Mouse (Mus musculus): ENCODE measurements around the gene Pnp2. TPM values are rescaled to one million over a fixed set of nuclear protein-coding genes. Genes with fewer than 3 reads are reported as not detected.
"Not testable (repeated sequence)": the region's sequence is repeated elsewhere in the genome, so short reads cannot be mapped to it uniquely, and the experiment has no call there.

The Pnp2 gene
- total RNA-seq, 2 experiments from 2014 or later, result 0.47 TPM; not detected in 1

DNA sequence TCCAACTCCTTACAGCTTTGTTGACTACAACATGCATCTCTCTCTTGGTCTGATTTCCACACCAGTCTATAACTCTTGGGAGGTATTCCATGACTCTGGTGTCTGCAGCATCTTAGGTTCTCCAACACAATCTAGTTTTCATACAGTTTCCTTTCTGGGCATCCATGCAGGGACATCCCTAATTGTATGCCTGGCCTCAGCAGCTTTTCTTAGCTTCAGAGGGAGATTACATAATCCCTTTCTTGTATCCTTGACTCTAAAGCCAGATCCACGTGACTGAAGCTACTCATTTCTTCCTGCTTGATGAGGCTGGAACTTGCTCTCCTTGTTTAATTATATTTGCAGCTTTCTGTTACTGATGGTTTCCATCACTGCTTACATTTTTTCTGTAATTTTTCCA, 19.1 kb upstream of the Pnp2 start:
- intact Hi-C loops (cut with DNase I), result no loop called here
- no peak for DNase-seq

DNA sequence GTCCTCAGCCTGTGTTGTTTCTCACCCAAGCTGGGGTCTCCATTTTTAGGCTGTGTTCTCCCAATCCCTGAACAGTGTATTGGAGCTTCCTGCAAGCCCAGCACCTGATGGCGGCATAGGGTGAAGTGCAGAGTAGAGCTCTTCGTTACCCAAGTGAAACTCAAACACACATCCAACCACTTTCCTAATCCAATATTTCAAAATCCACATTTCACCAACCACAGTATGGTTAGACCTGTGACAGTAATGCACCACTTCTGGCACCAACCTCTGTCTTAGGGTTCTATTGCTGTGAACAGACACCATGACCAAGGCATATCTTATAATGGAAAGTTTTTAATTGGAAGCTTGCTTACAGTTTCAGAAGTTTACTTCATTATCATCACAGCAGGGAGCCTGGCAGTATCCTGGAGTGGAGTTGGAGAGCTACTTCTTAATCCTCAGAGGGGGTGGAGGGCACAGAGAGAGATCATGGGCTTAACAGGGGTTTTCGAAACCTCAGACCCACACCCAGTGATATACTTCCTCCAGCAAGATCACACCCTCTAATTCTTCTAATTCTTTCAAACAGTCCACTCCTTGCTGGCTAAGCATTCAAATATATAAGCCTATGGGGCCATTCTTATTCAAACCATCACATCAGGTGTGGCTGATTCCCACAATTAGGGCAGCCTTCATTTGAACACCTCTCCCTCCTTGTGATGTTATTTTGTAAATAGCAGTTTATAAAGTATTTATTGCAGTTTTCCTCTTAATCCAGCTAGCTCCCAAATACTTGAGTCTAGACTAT, 17.5 kb upstream of the Pnp2 start:
- intact Hi-C loops (cut with DNase I), result no loop called here
- DNase-seq, result no peak
- no peak for TF ChIP-seq CTCF (IDR thresholded peaks at IDR 0.05)
- H3K27ac ChIP-seq, result no peak overlapping the region
- H3K4me3 ChIP-seq, result no peak overlapping the region

More for the DNA sequence above, 19.1 kb upstream of the Pnp2 start:
- no peak for TF ChIP-seq CTCF (IDR thresholded peaks at IDR 0.05)
- H3K27ac ChIP-seq, result no peak overlapping the region
- no peak overlapping the region for H3K4me3 ChIP-seq

DNA sequence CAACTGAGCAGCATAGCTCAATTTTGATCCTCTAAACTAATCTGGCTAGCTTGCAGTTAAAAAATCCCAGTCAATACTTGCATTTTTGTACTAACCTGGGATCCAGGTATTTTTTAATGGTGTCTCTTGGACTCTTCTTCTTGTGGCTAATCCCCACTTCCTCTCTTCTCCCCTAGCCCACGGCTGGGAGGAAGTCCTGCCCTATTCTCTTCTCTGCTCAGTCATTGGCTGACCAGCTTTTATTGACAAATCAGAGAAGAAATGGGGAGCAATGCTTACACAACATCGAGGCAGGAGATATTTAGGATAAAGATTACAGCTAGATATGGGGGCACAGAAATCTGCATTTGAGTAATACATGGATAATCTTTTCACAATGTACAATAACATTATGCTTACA, 16.9 kb upstream of the Pnp2 start:
- Histone ChIP-seq H3K4me3 (no peak overlapping the region), H3K27ac (no peak overlapping the region)
- TF ChIP-seq CTCF (IDR thresholded peaks at IDR 0.05), result no peak
- DNase-seq, result no peak
- intact Hi-C loops (cut with DNase I), result no loop called here

DNA sequence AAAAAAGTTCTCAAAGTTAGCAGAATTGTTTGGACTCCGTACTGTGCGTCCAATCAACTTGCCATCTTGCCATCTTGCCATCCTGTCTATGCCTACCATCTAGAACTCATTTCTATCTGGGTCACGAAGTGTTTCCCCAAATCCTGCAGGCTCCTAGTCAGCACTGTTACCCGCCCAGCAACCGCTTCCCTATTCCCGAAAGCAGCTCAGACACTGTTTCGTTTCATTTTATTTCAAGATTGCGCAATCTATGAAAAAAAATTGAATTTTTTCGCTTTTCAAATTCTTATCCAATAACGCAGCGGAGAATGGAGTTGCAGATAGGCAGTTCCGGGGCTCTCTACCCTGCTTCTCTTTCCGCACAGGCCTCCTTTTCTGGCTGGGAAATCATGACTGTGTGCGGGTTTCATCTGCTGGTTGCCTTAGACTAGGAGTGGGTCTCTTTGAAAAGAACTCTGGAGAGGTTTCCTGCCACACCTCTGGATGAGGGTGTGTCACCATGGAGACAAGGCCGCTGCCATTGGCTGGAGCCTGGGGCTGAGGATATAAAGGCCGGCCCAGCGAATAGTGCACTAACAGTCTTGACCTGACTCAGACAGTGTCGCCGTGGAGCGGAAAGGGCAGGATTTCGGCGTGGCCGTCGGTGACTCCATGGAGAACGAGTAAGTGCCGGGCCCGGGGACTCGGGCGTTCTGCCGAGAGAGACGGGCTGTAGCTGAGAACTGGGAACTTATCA, 11.7 kb upstream of the Pnp2 start, which contains the start of gene Gm49342:
Gene Gm49342 (plus strand): TSS at position 586 of the 736 bp plus-strand sequence.
- intact Hi-C loops (cut with DNase I), result loop anchor here (2.0 kb wide), 1 partner anchor 119 kb away; no protein-coding TSS in a partner anchor
- H3K4me3 ChIP-seq, result peak within 1 kb of the TSS; percentile 77

DNA sequence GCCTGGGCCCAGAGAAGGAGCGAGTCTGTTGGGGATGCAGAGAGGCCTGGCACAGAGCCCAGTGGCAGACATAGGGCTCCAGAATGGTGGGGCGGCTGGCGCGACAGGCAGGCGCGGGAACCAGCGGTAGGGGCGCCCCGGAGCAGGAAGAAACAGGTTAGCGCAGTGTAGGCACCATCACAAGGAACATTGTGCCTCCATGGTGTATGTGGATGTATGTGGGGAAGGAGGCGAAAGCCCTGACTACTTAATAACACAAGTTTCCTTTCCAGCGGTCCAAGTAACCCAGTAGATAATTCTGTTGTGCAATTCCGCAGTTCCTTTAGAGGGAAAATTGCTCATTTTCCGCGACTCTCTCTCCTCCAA, 11.1 kb upstream of the Pnp2 start:
- Histone ChIP-seq H3K4me3 (peak overlapping the region; percentile 77), H3K27ac (peak overlapping the region; percentile 89)
- TF ChIP-seq CTCF (IDR thresholded peaks at IDR 0.05), result peak; percentile 48; the same call in 1 of the 2 replicates
- not testable (repeated sequence) for DNase-seq
- intact Hi-C loops (cut with DNase I), result loop anchor here (2.0 kb wide), 1 partner anchor 118 kb away; no protein-coding TSS in a partner anchor

More for the DNA sequence above, 11.7 kb upstream of the Pnp2 start, which contains the start of gene Gm49342:
- peak; percentile 95 for DNase-seq
- peak within 1 kb of the TSS; percentile 89 for H3K27ac ChIP-seq
- no peak for TF ChIP-seq CTCF (IDR thresholded peaks at IDR 0.05)

DNA sequence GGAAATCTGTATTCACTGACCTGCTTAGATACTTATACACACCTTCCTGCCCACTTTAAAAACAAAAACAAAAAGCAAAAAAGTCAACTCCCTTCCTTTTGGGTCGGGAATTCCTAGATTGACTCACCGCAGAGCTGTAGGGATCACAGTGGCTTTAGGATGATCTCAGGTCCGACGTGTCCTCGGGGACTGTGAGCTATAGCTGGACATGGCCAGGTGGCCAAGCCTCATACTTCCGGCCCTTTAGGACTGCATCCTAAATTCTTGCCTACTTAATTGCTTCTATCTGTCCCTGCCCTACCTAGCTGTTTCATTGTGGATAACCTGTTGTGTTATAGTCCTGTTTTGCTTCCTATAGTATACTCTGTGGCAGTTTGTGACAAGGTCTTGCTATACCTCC, 10.7 kb upstream of the Pnp2 start:
- peak overlapping the region; percentile 77 for H3K4me3 ChIP-seq
- intact Hi-C loops (cut with DNase I), result loop anchor here (2.0 kb wide), 1 partner anchor 118 kb away; no protein-coding TSS in a partner anchor

DNA sequence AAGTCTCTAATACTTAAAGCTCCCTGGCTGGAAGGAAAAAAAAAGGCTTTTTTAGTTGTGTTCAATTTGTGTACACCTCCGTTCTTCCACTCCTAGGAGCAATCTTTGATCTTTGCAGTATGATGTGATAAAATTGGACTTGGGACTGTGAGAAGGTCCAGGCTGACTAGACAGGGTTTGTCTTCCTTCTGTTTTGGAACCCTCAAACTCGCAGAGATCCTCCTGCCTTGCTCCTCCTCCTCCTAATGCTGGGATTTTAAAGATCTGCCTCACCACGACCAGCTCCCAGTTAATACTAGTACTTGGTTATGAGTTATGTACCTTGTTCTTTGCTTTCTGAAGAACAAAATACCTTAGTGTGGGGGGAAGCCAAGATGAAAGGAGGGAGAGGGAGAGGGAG, 10.3 kb upstream of the Pnp2 start:
- peak overlapping the region; percentile 89 for H3K27ac ChIP-seq
- intact Hi-C loops (cut with DNase I), result loop anchor here (2.0 kb wide), 1 partner anchor 117 kb away; no protein-coding TSS in a partner anchor
- DNase-seq, result not testable (repeated sequence)
- peak overlapping the region; percentile 77 for H3K4me3 ChIP-seq

More for the DNA sequence above, 10.7 kb upstream of the Pnp2 start:
- H3K27ac ChIP-seq, result peak overlapping the region; percentile 89
- not testable (repeated sequence) for DNase-seq

DNA sequence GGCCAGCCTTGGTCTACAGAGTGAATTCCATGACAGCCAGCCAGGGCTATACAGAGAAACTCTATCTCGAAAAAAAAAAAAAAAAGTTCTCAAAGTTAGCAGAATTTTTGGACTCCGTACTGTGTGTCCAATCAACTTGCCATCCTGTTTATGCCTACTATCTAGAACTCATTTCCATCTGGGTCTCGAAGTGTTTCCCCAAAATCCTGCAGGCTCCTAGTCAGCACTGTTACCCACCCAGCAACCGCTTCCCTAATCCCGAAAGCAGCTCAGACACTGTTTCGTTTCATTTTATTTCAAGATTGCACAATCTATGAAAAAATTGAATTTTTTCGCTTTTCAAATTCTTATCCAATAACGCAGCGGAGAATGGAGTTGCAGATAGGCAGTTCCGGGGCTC, 305 bp upstream of the Pnp2 start:
- DNase-seq, result no peak
- intact Hi-C loops (cut with DNase I), result no loop called here
- no peak for TF ChIP-seq CTCF (IDR thresholded peaks at IDR 0.05)
- H3K4me3 ChIP-seq, result peak overlapping the region; percentile 66
- H3K27ac ChIP-seq, result peak overlapping the region; percentile 73; the same call in 1 of the 2 replicates

DNA sequence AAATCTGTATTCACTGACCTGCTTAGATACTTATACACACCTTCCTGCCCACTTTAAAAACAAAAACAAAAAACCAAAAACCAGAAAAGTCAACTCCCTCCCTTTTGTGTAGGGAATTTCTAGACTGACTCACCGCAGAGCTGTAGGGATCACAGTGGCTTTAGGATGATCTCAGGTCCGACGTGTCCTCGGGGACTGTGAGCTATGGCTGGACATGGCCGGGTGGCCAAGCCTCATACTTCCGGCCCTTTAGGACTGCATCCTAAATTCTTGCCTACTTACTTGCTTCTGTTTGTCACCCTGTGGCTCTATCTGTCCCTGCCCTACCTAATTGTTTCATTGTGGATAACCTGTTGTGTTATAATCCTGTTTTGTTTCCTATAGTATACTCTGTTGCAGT, 932 bp downstream of the Pnp2 start:
- intact Hi-C loops (cut with DNase I); DNase-seq: not testable (repeated sequence)
- peak overlapping the region; percentile 73 for H3K27ac ChIP-seq
- H3K4me3 ChIP-seq, result peak overlapping the region; percentile 66

DNA sequence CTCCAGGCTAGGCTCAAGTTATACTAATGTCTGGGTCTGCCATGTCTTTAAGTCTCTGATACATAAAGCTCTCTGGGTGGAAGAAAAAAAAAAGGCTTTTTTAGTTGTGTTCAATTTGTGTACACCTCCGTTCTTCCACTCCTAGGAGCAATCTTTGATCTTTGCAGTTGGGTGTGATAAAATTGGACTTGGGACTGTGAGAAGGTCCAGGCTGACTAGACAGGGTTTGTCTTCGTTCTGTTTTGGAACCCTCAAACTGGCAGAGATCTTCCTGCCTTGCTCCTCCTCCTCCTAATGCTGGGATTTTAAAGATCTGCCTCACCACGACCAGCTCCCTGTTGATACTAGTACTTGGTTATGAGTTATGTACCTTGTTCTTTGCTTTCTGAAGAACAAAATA, 1.4 kb downstream of the Pnp2 start:
- DNase-seq; H3K27ac ChIP-seq; H3K4me3 ChIP-seq; intact Hi-C loops (cut with DNase I): not testable (repeated sequence)

DNA sequence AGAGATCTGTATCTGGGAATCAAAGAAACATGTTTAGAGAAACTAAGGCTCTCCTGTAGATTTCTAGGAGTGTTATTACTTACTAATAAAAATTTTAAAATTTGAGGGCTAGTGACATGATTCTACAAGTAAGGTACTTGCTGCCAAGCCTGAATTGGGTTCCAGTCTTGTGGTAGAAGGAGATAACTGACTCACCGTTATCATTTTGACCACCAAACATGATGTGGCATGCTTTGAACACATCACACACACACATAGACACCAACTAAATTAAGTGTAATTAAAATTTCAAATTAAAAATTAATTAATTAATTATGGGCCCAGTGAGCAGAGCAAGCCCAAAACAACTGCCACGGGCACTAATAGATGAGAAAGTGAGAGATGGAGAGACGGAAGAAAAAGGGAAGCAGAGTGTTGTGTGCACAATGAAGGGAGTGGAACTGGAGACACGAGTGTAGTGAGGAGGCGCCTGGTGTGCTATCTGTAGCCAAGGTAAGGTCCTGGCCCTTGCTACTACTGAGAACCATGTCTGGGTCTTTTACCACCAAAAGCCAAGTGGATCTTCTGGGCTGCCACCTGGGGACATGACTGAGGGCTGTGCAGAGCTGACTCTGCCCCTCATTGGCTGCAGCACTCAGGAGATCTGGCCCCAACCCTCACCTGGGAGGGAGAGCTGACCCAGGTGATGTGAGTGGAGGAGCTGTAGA, 2.6 kb downstream of the Pnp2 start:
- DNase-seq; H3K27ac ChIP-seq; H3K4me3 ChIP-seq; intact Hi-C loops (cut with DNase I): not testable (repeated sequence)

DNA sequence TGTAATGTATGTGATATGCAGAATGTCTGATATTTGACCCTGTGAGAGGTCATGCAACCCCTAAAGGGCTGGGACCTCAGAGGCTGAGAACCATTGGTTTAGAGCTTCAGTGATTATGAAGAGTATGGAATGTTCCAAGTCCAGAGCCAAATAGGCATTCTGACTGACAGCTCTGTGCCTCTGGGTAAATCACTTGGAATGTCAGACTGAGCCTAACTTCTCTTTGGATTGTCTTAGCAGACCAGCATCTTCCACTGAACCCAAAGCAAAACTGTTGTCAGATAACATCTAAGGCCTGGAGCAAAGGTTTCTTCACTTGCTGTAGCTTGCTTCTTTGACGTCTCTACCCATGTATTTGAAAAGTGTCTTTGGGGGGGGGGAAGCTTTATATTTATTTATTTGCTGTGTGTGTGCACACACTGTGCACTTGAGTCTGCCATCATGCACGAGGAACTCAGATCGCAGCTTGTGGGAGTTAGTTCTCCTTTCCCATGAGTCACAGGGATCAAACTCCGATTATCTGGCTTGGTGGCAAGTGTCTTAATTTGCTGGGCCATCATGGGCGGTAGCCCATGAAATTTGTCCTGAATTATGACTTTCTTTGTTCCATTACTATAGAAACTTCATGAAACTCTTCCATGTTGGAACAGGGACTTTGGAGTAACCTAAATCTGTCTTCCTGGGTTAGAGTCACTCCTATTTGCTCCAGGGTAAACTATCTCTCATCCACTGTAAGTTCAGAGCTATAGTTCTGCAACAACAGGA, 12.6 kb downstream of the Pnp2 start:
- no peak for DNase-seq
- Histone ChIP-seq H3K27ac (no peak overlapping the region), H3K4me3 (no peak overlapping the region)
- no peak for TF ChIP-seq CTCF (IDR thresholded peaks at IDR 0.05)
- intact Hi-C loops (cut with DNase I), result no loop called here
